Mouse (Mus musculus) 416B (cell line): ENCODE measurements around the gene Hs6st3.
"Not testable (repeated sequence)": the region's sequence is repeated elsewhere in the genome, so short reads cannot be mapped to it uniquely, and the experiment has no call there.

ENCODE experiments used
- DNase-seq: peaks from one replicate; pipeline ENCODE4 v3.0.0; 2011; ENCODE audit warnings: low read depth

Gene Hs6st3

GRCm38 (mm10) chr14:119248001-119248607 is 110.0 kb downstream of the Hs6st3 start:
- DNase-seq: no peak

- DNase-seq: no peak
Measured at GRCm38 (mm10) chr14:119250353-119250752, 112.2 kb downstream of the Hs6st3 start.

- DNase-seq: no peak
Measured at GRCm38 (mm10) chr14:119255396-119255795, 117.3 kb downstream of the Hs6st3 start.

GRCm38 (mm10) chr14:119257072-119257471 is 118.9 kb downstream of the Hs6st3 start:
- DNase-seq: no peak

GRCm38 (mm10) chr14:119260176-119260962 is 122.2 kb downstream of the Hs6st3 start:
- DNase-seq: no peak

GRCm38 (mm10) chr14:119266334-119266733 is 128.2 kb downstream of the Hs6st3 start:
- no peak for DNase-seq

- DNase-seq: no peak
Measured at GRCm38 (mm10) chr14:119273088-119273487, 134.9 kb downstream of the Hs6st3 start.

GRCm38 (mm10) chr14:119278156-119278555 is 140.0 kb downstream of the Hs6st3 start:
- DNase-seq: not testable (repeated sequence)

GRCm38 (mm10) chr14:119283951-119284350 is 145.8 kb downstream of the Hs6st3 start:
- no peak for DNase-seq

GRCm38 (mm10) chr14:119289668-119290067 is 151.5 kb downstream of the Hs6st3 start:
- DNase-seq: no peak

- DNase-seq: no peak
Measured at GRCm38 (mm10) chr14:119294071-119294470, 155.9 kb downstream of the Hs6st3 start.

- no peak for DNase-seq
Measured at GRCm38 (mm10) chr14:119306461-119306860, 168.3 kb downstream of the Hs6st3 start.

- no peak for DNase-seq
Measured at GRCm38 (mm10) chr14:119318379-119318778, 180.2 kb downstream of the Hs6st3 start.

- no peak for DNase-seq
Measured at GRCm38 (mm10) chr14:119347236-119347635, 209.1 kb downstream of the Hs6st3 start.

GRCm38 (mm10) chr14:119361414-119361813 is 223.3 kb downstream of the Hs6st3 start:
- no peak for DNase-seq

GRCm38 (mm10) chr14:119367866-119368425 is 229.8 kb downstream of the Hs6st3 start:
- no peak for DNase-seq

- DNase-seq: no peak
Measured at GRCm38 (mm10) chr14:119369274-119369673, 231.1 kb downstream of the Hs6st3 start.

- no peak for DNase-seq
Measured at GRCm38 (mm10) chr14:119370013-119370412, 231.9 kb downstream of the Hs6st3 start.

- no peak for DNase-seq
Measured at GRCm38 (mm10) chr14:119379303-119379702, 241.2 kb downstream of the Hs6st3 start.

GRCm38 (mm10) chr14:119401618-119402017 is 263.5 kb downstream of the Hs6st3 start:
- DNase-seq: no peak

GRCm38 (mm10) chr14:119409334-119410050 is 271.4 kb downstream of the Hs6st3 start:
- no peak for DNase-seq

- no peak for DNase-seq
Measured at GRCm38 (mm10) chr14:119422894-119423293, 284.8 kb downstream of the Hs6st3 start.

GRCm38 (mm10) chr14:119450471-119450870 is 312.3 kb downstream of the Hs6st3 start:
- no peak for DNase-seq
